Mouse (Mus musculus): Measurements from ENCODE around the gene Olfr348.

The Olfr348 gene

GRCm38 (mm10) chr2:36783976-36784375 is at the start of gene Olfr348:
Olfr348 (plus strand) TSS chr2:36784276.
- DNase-seq (ENCODE audit: extremely low read depth, low read depth, low spot score) = no peak

GRCm38 (mm10) chr2:36736226-36736625 is 47.9 kb upstream of the Olfr348 start:
- DNase-seq (ENCODE audit: extremely low read depth, low read depth, low spot score) = no peak

- DNase-seq (ENCODE audit: extremely low read depth, low read depth, low spot score) = no peak
These were observed 6.2 kb downstream of the Olfr348 start, which contains the start of gene Olfr50 for GRCm38 (mm10) chr2:36790238-36790637. Olfr50 (plus strand) TSS chr2:36790538.

- no peak for DNase-seq (ENCODE audit: extremely low read depth, low read depth, low spot score)
These were observed 32.9 kb downstream of the Olfr348 start, which contains the start of gene Olfr3 for GRCm38 (mm10) chr2:36816932-36817331. Olfr3 (minus strand) TSS chr2:36817032.

Measured in fat pad, adult 2 months (tissue).